Mouse (Mus musculus) heart, embryonic 10.5 days (tissue): Measurements from ENCODE around the gene Baz1b. TPM values are rescaled to one million over a fixed set of nuclear protein-coding genes. Genes with fewer than 3 reads are reported as not detected.
A peak's percentile ranks its signal among the peaks of the same experiment; 100 is the strongest.
"Not testable (repeated sequence)": the region's sequence is repeated elsewhere in the genome, so short reads cannot be mapped to it uniquely, and the experiment has no call there.

ENCODE experiments used
- DNase-seq: peaks from one replicate; pipeline ENCODE4 v3.0.0-alpha.2; 2017; ENCODE audit warnings: low spot score
- H3K27ac ChIP-seq: fragments of 300-500 bp; sonication (generic); 2 replicates; pipeline ENCODE4 v1.5.1; 2016; ENCODE audit warnings: mild to moderate bottlenecking
- H3K27me3 ChIP-seq: fragments of 300-500 bp; sonication (generic); 2 replicates; pipeline ENCODE4 v1.6.1; 2016; ENCODE audit warnings: mild to moderate bottlenecking; ENCODE audit not compliant: poor library complexity, insufficient read depth, severe bottlenecking
- H3K36me3 ChIP-seq: fragments of 300-500 bp; sonication (generic); 2 replicates; pipeline ENCODE4 v1.6.1; 2016; ENCODE audit warnings: mild to moderate bottlenecking, moderate library complexity
- H3K4me1 ChIP-seq: fragments of 300-500 bp; sonication (generic); 2 replicates; pipeline ENCODE4 v1.6.1; 2016; ENCODE audit warnings: mild to moderate bottlenecking
- H3K4me3 ChIP-seq: fragments of 300-500 bp; sonication (generic); 2 replicates; pipeline ENCODE4 v1.5.1; 2016; ENCODE audit warnings: mild to moderate bottlenecking, moderate library complexity
- H3K9me3 ChIP-seq: fragments of 300-500 bp; sonication (generic); 2 replicates; pipeline ENCODE4 v1.6.1; 2016; ENCODE audit warnings: mild to moderate bottlenecking, moderate library complexity
- WGBS: fragments of 180-500 bp; shearing (Covaris S2); methylation state at CpG from one replicate; pipeline ENCODE4 v1.1.7; 2016; 5-methylcytosine and 5-hydroxymethylcytosine counted together
- polyA plus RNA-seq: library from polyadenylated mRNA; unstranded; fragments of >200 nt; fragmentation: Nextera tagmentation; extraction: Ambion mirVana; gene quantifications from 2 replicates; pipeline ENCODE4 v1.2.1, GENCODE M21; 2016

The Baz1b gene
- polyA plus RNA-seq, 1 experiment from 2014 or later = 44.4 TPM

DNA sequence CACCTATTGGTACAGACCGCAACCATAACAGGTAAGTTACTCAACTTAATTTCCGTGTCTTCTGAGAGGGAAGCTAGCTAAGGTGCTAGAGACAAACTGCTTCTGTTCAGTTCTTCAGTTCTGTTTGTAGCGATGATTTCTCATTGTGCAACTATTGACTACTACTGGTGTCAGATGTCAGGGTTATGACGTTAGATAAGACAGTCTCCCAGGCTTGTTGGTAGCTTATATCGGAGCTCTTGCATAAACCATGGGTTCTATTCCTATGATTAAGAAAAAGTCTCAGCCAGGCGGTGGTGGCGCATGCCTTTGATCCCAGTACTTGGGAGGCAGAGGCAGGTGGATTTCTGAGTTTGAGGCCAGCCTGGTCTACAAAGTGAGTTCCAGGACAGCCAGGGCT lies 35.0 kb downstream of the Baz1b start:
- Histone ChIP-seq H3K27me3 (no peaks in the 10 kb centered on the region), H3K36me3 (peaks cover 92% of the 10 kb centered on the region), H3K9me3 (no peaks in the 10 kb centered on the region), H3K27ac (no peak overlapping the region), H3K4me3 (no peak overlapping the region), H3K4me1 (no peaks in the 10 kb centered on the region)
- DNase-seq = no peak
- 91% methylated on average over 7 of the region's 7 CpGs for WGBS

DNA sequence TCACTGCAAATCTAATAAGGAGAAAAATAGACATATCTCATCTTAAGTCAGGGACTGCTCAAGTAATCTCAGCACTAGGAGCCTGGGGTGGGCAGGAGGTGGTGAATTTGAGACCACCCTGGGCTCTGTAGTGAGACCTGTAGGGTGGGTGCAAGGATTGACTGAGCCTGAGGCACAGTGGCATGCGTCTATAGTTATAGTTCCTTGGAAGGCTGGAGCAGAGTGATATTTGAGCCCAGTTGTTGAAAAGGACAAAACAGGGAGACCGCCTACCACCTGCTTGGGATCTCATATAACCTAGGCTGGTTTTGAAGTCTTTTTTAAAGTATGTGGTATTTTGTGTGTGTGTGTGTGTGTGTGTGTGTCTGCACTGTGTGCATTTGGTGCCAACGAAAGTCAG lies 37.1 kb downstream of the Baz1b start:
- no peak overlapping the region for H3K27ac ChIP-seq
- H3K4me1 ChIP-seq = no peaks in the 10 kb centered on the region
- H3K27me3 ChIP-seq = no peaks in the 10 kb centered on the region
- H3K9me3 ChIP-seq = no peaks in the 10 kb centered on the region
- H3K4me3 ChIP-seq = no peak overlapping the region
- H3K36me3 ChIP-seq = peaks cover 92% of the 10 kb centered on the region
- no peak for DNase-seq
- 92% methylated on average over 3 of the region's 3 CpGs for WGBS

DNA sequence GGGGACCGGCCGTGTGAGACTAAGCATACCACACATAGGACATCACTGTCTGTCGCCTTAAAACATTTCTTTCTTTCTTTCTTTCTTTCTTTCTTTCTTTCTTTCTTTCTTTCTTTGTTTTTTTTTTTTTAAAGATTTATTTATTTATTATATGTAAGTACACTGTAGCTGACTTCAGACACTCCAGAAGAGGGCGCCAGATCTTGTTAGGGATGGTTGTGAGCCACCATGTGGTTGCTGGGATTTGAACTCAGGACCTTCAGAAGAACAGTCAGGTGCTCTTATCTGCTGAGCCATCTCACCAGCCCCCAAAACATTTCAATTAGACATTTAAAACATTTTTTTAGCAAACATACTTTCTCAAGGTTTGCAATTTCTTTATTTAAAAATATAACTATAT lies 38.8 kb downstream of the Baz1b start:
- H3K27ac ChIP-seq, H3K9me3 ChIP-seq, H3K4me1 ChIP-seq, H3K27me3 ChIP-seq, H3K4me3 ChIP-seq, DNase-seq: not testable (repeated sequence)
- peaks cover 89% of the 10 kb centered on the region for H3K36me3 ChIP-seq
- 94% methylated on average over 4 of the region's 4 CpGs for WGBS

DNA sequence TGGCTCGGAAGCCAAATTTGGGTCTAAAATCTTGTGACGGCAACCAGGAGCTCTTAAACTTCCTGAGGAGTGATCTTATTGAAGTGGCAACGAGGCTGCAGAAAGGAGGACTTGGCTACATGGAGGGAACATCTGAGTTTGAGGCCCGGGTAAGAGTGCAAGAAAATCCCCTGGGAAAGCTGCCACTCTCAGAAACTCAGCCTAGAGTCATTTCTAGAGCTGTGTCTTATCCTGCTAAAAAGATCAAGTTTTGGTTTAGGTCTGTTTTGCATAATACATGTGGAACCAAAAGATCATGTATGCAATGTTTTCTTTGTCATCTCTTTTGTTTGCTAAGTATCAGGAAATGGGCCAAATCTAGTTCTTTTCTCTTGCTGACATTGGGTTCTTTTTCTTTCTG lies 43.1 kb downstream of the Baz1b start:
- H3K9me3 ChIP-seq = no peaks in the 10 kb centered on the region
- no peak for DNase-seq
- 80% methylated on average over 4 of the region's 4 CpGs for WGBS
- H3K36me3 ChIP-seq = peaks cover 91% of the 10 kb centered on the region
- H3K4me3 ChIP-seq = no peak overlapping the region
- H3K27ac ChIP-seq = no peak overlapping the region
- H3K27me3 ChIP-seq = no peaks in the 10 kb centered on the region
- H3K4me1 ChIP-seq = no peaks in the 10 kb centered on the region

DNA sequence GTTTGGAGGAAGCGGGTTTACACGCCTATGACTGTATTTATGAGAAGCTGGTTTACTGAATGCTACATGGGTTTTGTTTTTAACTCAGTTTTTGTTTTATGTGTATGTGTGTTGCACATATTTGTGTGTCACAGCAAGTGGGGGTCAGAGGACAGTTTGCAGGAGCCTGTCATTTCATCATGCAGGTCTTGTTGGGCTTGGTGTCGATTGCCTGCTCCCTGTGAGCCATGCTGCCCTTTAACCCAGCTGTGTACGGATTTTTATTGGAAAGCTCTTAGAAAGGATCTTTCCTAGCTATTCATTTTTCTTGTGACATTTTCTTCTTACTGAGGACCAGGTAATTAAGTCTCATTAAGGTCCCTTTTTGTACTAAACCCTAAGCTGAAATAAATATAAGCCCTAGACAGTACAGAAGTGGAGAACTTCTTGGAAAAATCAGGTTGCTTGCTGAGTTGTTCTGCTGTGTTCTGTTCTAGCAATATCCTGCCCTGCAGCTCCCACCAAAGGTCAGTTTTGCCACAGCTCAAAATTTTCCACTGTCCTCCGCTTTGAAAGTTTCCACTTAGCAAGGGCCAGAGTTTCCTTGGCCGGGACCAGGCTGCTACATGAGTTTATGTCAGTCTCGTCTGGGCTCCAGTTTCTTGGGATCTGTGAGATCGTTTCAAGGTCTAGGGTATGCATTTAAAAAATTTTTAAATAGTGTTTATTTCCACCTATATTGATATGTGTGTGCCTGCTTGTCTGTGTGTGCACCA lies 46.3 kb downstream of the Baz1b start:
- H3K4me3 ChIP-seq = no peak overlapping the region
- peaks cover 96% of the 10 kb centered on the region for H3K36me3 ChIP-seq
- H3K27me3 ChIP-seq = no peaks in the 10 kb centered on the region
- H3K4me1 ChIP-seq = no peaks in the 10 kb centered on the region
- no peak for DNase-seq
- H3K9me3 ChIP-seq = no peaks in the 10 kb centered on the region
- H3K27ac ChIP-seq = no peak overlapping the region
- 86% methylated on average over 8 of the region's 8 CpGs for WGBS

DNA sequence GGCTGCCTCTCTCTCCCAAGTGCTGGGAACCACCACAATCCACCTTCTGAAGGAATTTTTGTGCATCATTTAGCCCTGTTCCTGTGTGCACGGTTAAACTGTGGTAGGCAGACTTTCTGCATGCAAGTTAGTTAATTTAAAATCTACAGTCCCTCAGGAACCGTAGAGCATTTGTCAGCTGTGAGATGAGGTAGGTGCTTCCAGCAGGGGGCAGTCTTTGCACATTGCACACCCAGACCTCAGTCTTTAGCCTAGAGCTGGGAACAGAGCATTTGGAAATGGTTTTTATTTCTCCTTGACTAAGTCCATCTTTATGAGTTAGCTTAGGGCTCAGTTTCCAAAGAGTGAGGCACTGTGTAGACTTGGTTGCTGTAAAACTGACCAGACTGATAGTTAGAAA lies 49.5 kb downstream of the Baz1b start:
- WGBS = 52% methylated on average over 2 of the region's 2 CpGs
- H3K4me1 ChIP-seq = peaks cover 15% of the 10 kb centered on the region
- H3K27ac ChIP-seq = no peak overlapping the region
- H3K4me3 ChIP-seq = no peak overlapping the region
- H3K9me3 ChIP-seq = no peaks in the 10 kb centered on the region
- DNase-seq = no peak
- H3K27me3 ChIP-seq = no peaks in the 10 kb centered on the region
- H3K36me3 ChIP-seq = peaks cover 99% of the 10 kb centered on the region

DNA sequence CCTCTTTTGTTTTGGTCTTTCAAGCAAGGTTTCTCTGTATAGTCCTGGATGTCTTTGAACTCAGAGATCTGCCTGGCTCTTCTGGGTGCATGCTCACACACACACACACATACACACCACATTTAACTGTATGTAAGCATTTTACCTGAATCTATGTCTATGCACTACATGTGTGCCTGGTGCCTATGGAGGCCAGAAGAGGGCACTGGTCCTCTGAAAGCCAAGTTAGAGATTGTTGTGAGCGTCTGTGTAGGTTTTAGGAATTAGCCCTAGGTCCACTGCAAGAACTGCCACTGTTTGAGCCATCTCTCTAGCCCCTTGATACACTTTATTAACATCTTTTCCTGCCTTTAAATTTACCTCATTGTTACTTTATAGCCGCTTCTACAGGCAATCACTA lies 51.8 kb downstream of the Baz1b start:
- peaks cover 32% of the 10 kb centered on the region for H3K4me1 ChIP-seq
- H3K4me3 ChIP-seq = no peak overlapping the region
- 83% methylated on average over 2 of the region's 2 CpGs for whole genome bisulfite sequencing
- DNase-seq = no peak
- no peak overlapping the region for H3K27ac ChIP-seq
- no peaks in the 10 kb centered on the region for H3K9me3 ChIP-seq
- H3K36me3 ChIP-seq = peaks cover 98% of the 10 kb centered on the region
- no peaks in the 10 kb centered on the region for H3K27me3 ChIP-seq

DNA sequence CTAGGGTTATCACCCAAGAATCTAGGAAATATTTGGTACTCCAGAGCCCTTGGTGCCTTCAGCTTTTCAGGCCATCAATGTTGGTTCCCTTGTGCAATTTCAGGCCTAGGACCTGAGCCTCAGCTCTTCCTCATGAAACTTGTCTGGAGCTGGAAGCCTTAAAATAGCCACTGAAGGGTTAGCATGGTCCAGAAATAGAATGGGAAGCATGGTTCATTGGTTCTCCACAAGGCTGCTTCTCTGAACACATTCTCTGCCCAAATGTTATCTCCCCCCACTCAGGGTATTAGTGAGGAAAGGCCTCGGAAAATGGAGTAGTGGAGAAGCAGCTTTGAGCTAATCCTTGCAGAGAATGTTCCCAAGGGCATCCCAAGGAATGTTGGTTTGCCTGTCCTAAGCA lies 54.4 kb downstream of the Baz1b start:
- Histone ChIP-seq H3K27me3 (no peaks in the 10 kb centered on the region), H3K27ac (peak overlapping the region; percentile 83), H3K4me3 (peak overlapping the region; percentile 1; the same call in 1 of the 2 replicates), H3K9me3 (no peaks in the 10 kb centered on the region), H3K4me1 (peaks cover 32% of the 10 kb centered on the region), H3K36me3 (peaks cover 99% of the 10 kb centered on the region)
- 44% methylated on average over 1 of the region's 1 CpGs for WGBS
- no peak for DNase-seq

DNA sequence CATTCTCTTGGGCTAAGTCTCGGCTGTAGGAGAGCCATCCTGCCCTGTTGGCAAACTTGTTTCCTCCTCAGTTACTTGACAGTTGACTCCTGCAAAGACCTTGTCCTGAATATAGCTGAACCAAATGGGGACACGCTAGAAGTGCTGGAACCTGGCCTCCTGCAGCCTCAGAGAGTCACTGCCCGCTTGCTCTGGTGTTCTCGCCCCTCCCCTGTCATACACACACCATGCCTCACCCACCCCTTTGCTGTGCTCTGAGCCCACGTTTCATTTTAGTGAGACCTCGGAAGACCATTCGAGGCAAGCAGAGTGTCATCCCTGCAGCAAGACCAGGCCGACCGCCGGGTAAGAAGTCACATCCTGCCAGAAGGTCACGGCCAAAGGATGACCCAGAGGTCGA lies 55.1 kb downstream of the Baz1b start:
- H3K4me1 ChIP-seq = peaks cover 32% of the 10 kb centered on the region
- H3K27me3 ChIP-seq = no peaks in the 10 kb centered on the region
- H3K27ac ChIP-seq = peak overlapping the region; percentile 83
- no peak for DNase-seq
- peaks cover 95% of the 10 kb centered on the region for H3K36me3 ChIP-seq
- no peak overlapping the region for H3K4me3 ChIP-seq
- WGBS = 73% methylated on average over 12 of the region's 12 CpGs
- no peaks in the 10 kb centered on the region for H3K9me3 ChIP-seq

DNA sequence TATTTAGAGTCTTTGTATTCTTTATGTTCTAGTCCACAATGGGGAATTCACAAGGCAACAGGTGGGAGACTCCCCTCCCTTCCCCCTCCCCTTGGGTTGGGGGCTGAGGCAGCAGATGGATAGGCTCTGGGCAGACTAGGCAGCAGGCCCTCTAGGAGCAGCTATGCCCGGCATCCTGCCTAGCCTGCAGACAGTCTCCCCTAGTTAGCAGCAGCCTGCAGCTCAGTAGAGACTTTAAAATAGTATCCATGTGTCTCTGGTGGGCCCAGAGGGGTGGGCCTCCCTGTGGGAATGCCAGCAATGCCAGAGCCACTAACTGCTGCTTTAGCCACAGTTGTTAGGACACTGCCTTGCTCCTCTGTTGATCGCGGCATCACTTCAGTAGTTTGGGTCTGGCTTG lies 55.5 kb downstream of the Baz1b start:
- H3K27ac ChIP-seq = peak overlapping the region; percentile 83
- 69% methylated on average over 3 of the region's 3 CpGs for WGBS
- no peak overlapping the region for H3K4me3 ChIP-seq
- no peaks in the 10 kb centered on the region for H3K9me3 ChIP-seq
- H3K36me3 ChIP-seq = peaks cover 92% of the 10 kb centered on the region
- no peaks in the 10 kb centered on the region for H3K27me3 ChIP-seq
- peaks cover 32% of the 10 kb centered on the region for H3K4me1 ChIP-seq
- no peak for DNase-seq

DNA sequence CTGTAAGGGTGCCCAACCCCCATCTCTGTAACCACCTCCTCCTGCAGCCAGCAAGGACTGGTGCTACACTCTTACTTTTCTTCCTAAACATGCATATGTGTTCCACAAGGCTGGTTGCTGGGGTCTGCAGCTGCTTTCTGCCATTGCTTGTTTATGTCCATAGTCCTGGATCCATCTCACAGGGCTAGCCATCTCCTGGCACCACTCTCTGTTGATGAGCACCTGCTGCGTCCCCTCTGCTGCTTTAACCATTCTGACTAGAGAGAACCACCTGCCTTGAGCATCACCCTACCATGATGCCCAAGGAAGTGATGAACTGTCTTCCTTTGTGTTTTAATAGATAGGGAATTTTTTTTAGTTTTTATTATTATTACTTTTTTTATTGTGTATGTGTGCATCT lies 56.1 kb downstream of the Baz1b start:
- H3K9me3 ChIP-seq = no peaks in the 10 kb centered on the region

DNA sequence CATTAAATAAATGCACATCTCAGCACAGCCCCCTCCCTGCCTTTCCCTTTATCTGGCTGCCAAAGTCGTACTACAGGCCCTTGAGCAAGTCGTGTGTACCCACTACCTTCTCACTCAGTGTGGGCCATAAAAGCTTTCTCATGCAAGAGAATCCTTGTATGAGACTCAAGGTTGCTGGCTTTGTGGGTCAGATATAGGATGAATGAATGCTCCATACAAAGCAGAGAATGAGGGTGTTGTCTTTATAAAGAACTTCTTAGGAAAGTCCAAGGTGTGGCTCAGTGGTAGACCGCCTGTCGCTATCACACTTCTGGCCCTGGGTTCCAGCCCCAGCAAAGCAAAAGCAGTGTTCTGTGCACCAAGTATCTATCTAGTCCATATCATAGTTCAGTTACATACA lies 59.5 kb downstream of the Baz1b start:
- Histone ChIP-seq H3K27me3 (peaks cover 29% of the 10 kb centered on the region), H3K4me3 (no peak overlapping the region), H3K9me3 (no peaks in the 10 kb centered on the region), H3K27ac (no peak overlapping the region), H3K4me1 (peaks cover 47% of the 10 kb centered on the region), H3K36me3 (peaks cover 53% of the 10 kb centered on the region)
- DNase-seq = no peak
- WGBS = 57% methylated on average over 4 of the region's 4 CpGs

More for the DNA sequence above, 56.1 kb downstream of the Baz1b start:
- Histone ChIP-seq H3K4me3 (no peak overlapping the region), H3K36me3 (peaks cover 86% of the 10 kb centered on the region), H3K27ac (peak overlapping the region; percentile 83), H3K4me1 (peaks cover 32% of the 10 kb centered on the region), H3K27me3 (0 out of 2 replicates have a peak, but pooled peaks cover 2% of the 10 kb centered on the region)
- DNase-seq = no peak
- WGBS = 94% methylated on average over 1 of the region's 1 CpGs

DNA sequence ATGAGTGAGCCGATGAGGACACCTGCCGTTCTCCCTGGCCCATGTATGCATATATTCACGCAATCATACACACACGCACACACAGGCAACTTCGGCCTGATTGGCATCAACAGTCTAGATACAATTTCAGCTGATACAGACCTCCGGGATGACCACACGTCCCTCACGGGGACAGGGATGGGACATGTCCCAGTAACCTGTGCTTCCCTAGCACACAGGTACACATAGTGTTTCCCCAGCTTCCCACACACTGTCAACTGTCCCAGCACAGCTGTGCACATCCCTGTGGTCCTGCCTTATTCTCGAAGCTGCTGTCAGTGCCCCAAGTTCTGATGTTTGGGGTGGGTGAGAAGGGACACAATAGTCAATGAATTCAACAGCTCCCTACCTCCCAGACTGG lies 60.3 kb downstream of the Baz1b start:
- Histone ChIP-seq H3K27ac (no peak overlapping the region), H3K27me3 (peaks cover 29% of the 10 kb centered on the region), H3K4me3 (no peak overlapping the region), H3K4me1 (peaks cover 39% of the 10 kb centered on the region), H3K36me3 (peaks cover 45% of the 10 kb centered on the region), H3K9me3 (no peaks in the 10 kb centered on the region)
- 79% methylated on average over 9 of the region's 9 CpGs for WGBS
- DNase-seq = no peak
